Mouse (Mus musculus) thymus, postnatal 10 days (tissue): ENCODE results near the gene Dpp9.
A peak's percentile ranks its signal among the peaks of the same experiment; 100 is the strongest.

Experiments
- DNase-seq, 2 experiments: peaks; one replicate each; pipeline ENCODE4 v3.0.0; 2021; ENCODE audit warnings: low spot score in 2 of 2

Dpp9 gene

GRCm38 (mm10) chr17:56185281-56186141 lies 33.2 kb downstream of the Dpp9 start:
- DNase-seq = no peak

GRCm38 (mm10) chr17:56183658-56184103 lies 35.0 kb downstream of the Dpp9 start, which contains the start of gene Mydgf:
Mydgf (minus strand) TSS chr17:56183920.
- DNase-seq = peak; percentile 90 to 91

GRCm38 (mm10) chr17:56182975-56183657 lies 35.6 kb downstream of the Dpp9 start:
- no peak for DNase-seq

GRCm38 (mm10) chr17:56175416-56175815 lies 43.3 kb downstream of the Dpp9 start:
- no peak for DNase-seq

- DNase-seq = no peak
These were observed 45.2 kb downstream of the Dpp9 start for GRCm38 (mm10) chr17:56173401-56174046.

- DNase-seq = no peak
These were observed 46.8 kb downstream of the Dpp9 start for GRCm38 (mm10) chr17:56171881-56172280.

- no peak for DNase-seq
These were observed 47.2 kb downstream of the Dpp9 start for GRCm38 (mm10) chr17:56171456-56171855.

- no peak for DNase-seq
These were observed 48.1 kb downstream of the Dpp9 start for GRCm38 (mm10) chr17:56170636-56171035.

- no peak for DNase-seq
These were observed 48.9 kb downstream of the Dpp9 start for GRCm38 (mm10) chr17:56169830-56170229.

- no peak for DNase-seq
These were observed 53.0 kb downstream of the Dpp9 start for GRCm38 (mm10) chr17:56165671-56166070.

GRCm38 (mm10) chr17:56164510-56164909 lies 54.2 kb downstream of the Dpp9 start:
- no peak for DNase-seq

- DNase-seq = peak; percentile 52 to 67
These were observed 55.1 kb downstream of the Dpp9 start for GRCm38 (mm10) chr17:56163523-56164102.

- DNase-seq = peak; percentile 87 to 89
These were observed 56.4 kb downstream of the Dpp9 start, which contains the start of gene Tnfaip8l1 for GRCm38 (mm10) chr17:56162231-56162774. Tnfaip8l1 (plus strand) TSS chr17:56162477.

GRCm38 (mm10) chr17:56159729-56160128 lies 59.0 kb downstream of the Dpp9 start:
- DNase-seq = peak in 1 of 2 experiments; percentile 37

- DNase-seq = no peak
These were observed 65.1 kb downstream of the Dpp9 start for GRCm38 (mm10) chr17:56153643-56154042.

GRCm38 (mm10) chr17:56149897-56150296 lies 68.8 kb downstream of the Dpp9 start:
- no peak for DNase-seq

GRCm38 (mm10) chr17:56148790-56149618 lies 69.7 kb downstream of the Dpp9 start:
- DNase-seq = no peak

GRCm38 (mm10) chr17:56148280-56148679 lies 70.4 kb downstream of the Dpp9 start:
- no peak for DNase-seq

- DNase-seq = no peak
These were observed 71.3 kb downstream of the Dpp9 start for GRCm38 (mm10) chr17:56147420-56147819.

GRCm38 (mm10) chr17:56146131-56146530 lies 72.6 kb downstream of the Dpp9 start:
- no peak for DNase-seq

- no peak for DNase-seq
These were observed 74.2 kb downstream of the Dpp9 start for GRCm38 (mm10) chr17:56144546-56144945.
